Mouse (Mus musculus): ENCODE data around the gene Lysmd4. TPM values are rescaled to one million over a fixed set of nuclear protein-coding genes. Genes with fewer than 3 reads are reported as not detected.

Lysmd4 gene
- polyA plus RNA-seq, 1 experiment from 2014 or later: 12.7 TPM

DNA sequence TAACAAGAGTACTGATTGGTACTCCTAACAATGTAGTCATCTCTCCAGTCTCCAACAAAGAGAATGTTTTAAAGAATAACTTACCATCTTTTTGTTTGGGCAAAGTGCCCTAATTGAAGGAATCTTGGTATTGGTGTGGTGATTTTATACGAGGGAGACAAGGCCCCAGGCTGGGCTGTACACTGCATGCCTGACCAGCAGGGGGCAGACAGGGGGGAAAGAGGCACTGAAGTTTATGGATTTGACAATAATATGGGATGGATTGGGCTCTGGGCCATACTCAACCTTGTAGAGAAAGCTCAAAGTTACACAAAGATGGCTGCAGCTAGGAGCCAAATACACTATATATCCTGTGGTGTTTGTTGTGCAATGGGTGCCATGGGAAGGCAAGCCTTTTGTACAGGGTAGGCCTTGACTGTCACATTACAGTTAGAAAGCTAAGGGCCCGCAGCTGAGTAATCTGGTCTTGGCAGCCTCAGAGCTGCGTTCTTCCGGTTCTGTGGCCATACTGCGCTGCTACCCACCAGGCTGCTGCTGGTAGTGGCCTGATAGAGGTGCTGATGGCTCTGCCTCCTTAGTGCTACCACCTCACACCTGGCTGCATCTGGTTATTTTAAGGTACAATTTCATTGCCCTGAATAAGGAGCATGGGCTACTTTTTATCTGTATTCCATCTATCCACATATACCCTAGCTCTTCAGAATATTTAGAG, 6.7 kb downstream of the Lysmd4 start:
- Histone ChIP-seq H3K9me3 (ENCODE audit: control insufficient read depth, low read length) (no peaks in the 10 kb centered on the region), H3K4me1 (ENCODE audit: control insufficient read depth, insufficient read depth, low read length) (no peaks in the 10 kb centered on the region), H3K9ac (ENCODE audit: low read depth, low read length) (no peak overlapping the region), H3K27ac (ENCODE audit: low read depth, low read length) (no peak overlapping the region), H3K4me3 (ENCODE audit: low read length) (no peak overlapping the region), H3K36me3 (ENCODE audit: control insufficient read depth, insufficient read depth, low read length) (peaks cover 25% of the 10 kb centered on the region), H3K27me3 (ENCODE audit: control insufficient read depth, insufficient read depth, low read length) (no peaks in the 10 kb centered on the region), H3K4me2 (replicated peaks; ENCODE audit: low read depth, low read length) (no peak overlapping the region)
- ATAC-seq (ENCODE audit: low FRiP score, low TSS enrichment): no peak
- 86% methylated on average over 5 of the region's 5 CpGs for WGBS

DNA sequence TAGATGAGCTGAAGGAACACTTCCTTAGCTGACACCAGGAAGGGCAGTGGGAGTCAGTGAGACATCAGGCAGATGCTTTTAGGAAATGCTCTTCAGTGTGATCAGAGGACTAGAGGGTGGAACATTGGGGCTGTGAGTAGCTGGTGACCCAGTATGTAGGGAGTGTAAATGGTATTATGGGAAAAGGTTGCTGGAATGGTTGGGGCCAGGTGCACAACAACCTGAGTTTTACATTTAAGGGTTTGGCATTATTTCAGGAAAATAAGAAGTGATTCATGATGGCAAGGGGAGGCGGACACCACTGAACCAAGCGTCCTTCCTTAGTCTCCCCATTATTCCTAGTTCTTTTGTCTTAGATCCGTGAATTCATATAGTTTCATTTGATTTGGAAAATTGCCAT, 7.4 kb downstream of the Lysmd4 start:
- H3K27me3 ChIP-seq (ENCODE audit: control insufficient read depth, insufficient read depth, low read length): no peaks in the 10 kb centered on the region
- no peak for ATAC-seq (ENCODE audit: low FRiP score, low TSS enrichment)
- H3K9ac ChIP-seq (ENCODE audit: low read depth, low read length): no peak overlapping the region
- H3K4me1 ChIP-seq (ENCODE audit: control insufficient read depth, insufficient read depth, low read length): no peaks in the 10 kb centered on the region
- H3K4me2 ChIP-seq (replicated peaks; ENCODE audit: low read depth, low read length): no peak overlapping the region
- H3K27ac ChIP-seq (ENCODE audit: low read depth, low read length): no peak overlapping the region
- WGBS: 81% methylated on average over 3 of the region's 3 CpGs
- H3K4me3 ChIP-seq (ENCODE audit: low read length): no peak overlapping the region
- no peaks in the 10 kb centered on the region for H3K9me3 ChIP-seq (ENCODE audit: control insufficient read depth, low read length)
- H3K36me3 ChIP-seq (ENCODE audit: control insufficient read depth, insufficient read depth, low read length): peaks cover 31% of the 10 kb centered on the region

DNA sequence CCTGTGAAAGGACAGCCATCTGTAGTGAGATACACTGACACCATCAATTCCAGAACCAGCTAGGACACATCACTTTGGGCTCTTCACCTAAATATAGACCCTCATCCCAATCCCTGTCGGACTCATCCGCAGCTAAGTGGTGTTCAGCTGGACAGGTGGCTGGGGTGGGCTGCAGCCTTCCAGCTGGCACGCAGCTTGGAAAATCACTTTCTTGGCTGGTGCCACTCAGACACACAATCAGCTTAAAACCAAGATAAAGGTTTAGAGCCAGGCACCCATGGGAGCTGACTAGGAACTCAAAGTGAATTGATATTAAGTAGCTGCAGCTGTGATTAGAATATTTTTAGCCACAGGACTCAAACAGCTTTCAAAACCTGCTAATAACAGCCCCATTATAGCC, 7.9 kb downstream of the Lysmd4 start:
- Histone ChIP-seq H3K27ac (ENCODE audit: low read depth, low read length) (no peak overlapping the region), H3K36me3 (ENCODE audit: control insufficient read depth, insufficient read depth, low read length) (peaks cover 36% of the 10 kb centered on the region), H3K4me2 (replicated peaks; ENCODE audit: low read depth, low read length) (no peak overlapping the region), H3K4me3 (ENCODE audit: low read length) (no peak overlapping the region), H3K27me3 (ENCODE audit: control insufficient read depth, insufficient read depth, low read length) (no peaks in the 10 kb centered on the region), H3K9me3 (ENCODE audit: control insufficient read depth, low read length) (no peaks in the 10 kb centered on the region), H3K9ac (ENCODE audit: low read depth, low read length) (no peak overlapping the region), H3K4me1 (ENCODE audit: control insufficient read depth, insufficient read depth, low read length) (no peaks in the 10 kb centered on the region)
- ATAC-seq (ENCODE audit: low FRiP score, low TSS enrichment): no peak
- WGBS: 94% methylated on average over 3 of the region's 3 CpGs

DNA sequence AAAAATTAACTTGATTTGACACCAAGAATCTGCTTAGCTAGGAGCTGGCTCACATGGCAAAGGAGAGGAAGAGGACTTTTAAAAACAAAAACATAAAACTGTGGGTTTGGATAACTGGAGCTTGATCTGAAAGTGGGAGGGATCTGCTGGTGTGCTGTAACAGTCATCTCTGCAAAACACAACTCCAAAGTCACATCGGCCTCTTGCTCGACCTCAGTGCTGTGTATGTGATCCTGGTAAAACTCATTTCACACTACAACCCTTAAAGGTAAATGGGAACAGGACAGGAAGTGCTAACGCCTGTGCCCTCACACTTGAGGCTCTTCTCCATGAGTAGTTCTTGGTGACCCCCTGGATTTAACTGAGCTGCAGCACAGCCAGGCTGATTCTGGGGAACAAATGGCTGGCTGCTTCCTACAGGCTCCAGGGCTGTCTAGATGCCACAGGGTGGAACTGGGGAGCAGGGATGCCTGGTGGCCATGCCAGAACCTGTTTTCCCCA, 8.3 kb downstream of the Lysmd4 start:
- Histone ChIP-seq H3K9ac (ENCODE audit: low read depth, low read length) (no peak overlapping the region), H3K4me1 (ENCODE audit: control insufficient read depth, insufficient read depth, low read length) (no peaks in the 10 kb centered on the region), H3K36me3 (ENCODE audit: control insufficient read depth, insufficient read depth, low read length) (peaks cover 41% of the 10 kb centered on the region), H3K27ac (ENCODE audit: low read depth, low read length) (no peak overlapping the region), H3K4me2 (replicated peaks; ENCODE audit: low read depth, low read length) (no peak overlapping the region), H3K4me3 (ENCODE audit: low read length) (no peak overlapping the region), H3K27me3 (ENCODE audit: control insufficient read depth, insufficient read depth, low read length) (no peaks in the 10 kb centered on the region), H3K9me3 (ENCODE audit: control insufficient read depth, low read length) (no peaks in the 10 kb centered on the region)
- ATAC-seq (ENCODE audit: low FRiP score, low TSS enrichment): no peak
- WGBS: 72% methylated on average over 3 of the region's 3 CpGs

DNA sequence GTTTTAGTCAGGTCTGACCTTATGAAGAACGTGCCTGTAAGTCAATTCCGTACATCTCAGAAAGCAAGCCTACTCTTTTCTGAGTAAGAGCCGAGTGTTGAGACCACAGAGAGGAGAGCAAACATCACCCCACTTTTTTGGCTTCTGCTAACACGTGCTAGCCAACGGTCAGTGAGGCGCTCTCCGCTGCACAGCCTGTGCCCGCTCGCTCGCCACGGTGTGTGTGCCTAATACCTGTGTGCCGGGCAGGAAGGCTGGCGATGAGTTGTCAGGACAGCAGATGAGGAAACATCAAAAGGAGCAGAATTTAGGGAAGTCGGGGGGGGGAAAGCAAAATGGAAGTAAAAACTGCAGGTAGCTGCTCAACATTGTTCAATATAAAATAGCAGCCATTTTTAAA, 10.2 kb downstream of the Lysmd4 start:
- 92% methylated on average over 14 of the region's 14 CpGs for WGBS
- H3K4me3 ChIP-seq (ENCODE audit: low read length): no peak overlapping the region
- peaks cover 48% of the 10 kb centered on the region for H3K36me3 ChIP-seq (ENCODE audit: control insufficient read depth, insufficient read depth, low read length)
- no peak overlapping the region for H3K27ac ChIP-seq (ENCODE audit: low read depth, low read length)
- H3K9me3 ChIP-seq (ENCODE audit: control insufficient read depth, low read length): no peaks in the 10 kb centered on the region
- H3K9ac ChIP-seq (ENCODE audit: low read depth, low read length): no peak overlapping the region
- H3K27me3 ChIP-seq (ENCODE audit: control insufficient read depth, insufficient read depth, low read length): no peaks in the 10 kb centered on the region
- no peak overlapping the region for H3K4me2 ChIP-seq (replicated peaks; ENCODE audit: low read depth, low read length)
- H3K4me1 ChIP-seq (ENCODE audit: control insufficient read depth, insufficient read depth, low read length): no peaks in the 10 kb centered on the region
- no peak for ATAC-seq (ENCODE audit: low FRiP score, low TSS enrichment)

DNA sequence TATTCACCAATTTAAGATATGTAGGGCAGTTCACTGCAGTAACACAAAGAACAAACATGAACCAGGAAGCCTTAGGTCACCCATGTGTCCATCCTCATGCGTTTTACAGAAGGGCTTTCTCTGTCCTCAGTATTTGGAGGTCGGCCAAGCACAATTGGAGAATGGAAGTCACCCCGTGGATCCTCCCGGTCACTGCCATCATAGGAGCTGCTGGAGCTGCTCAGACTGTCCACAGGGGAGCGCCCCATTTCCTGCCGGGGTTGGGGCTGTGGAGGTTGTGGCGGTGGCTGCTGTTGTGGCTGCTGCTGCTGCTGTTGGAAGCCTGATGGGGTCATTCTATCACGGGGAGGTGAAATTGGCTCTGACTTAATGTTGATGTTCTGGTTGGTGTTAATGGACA, 12.5 kb downstream of the Lysmd4 start:
- H3K4me2 ChIP-seq (replicated peaks; ENCODE audit: low read depth, low read length): no peak overlapping the region
- H3K9ac ChIP-seq (ENCODE audit: low read depth, low read length): no peak overlapping the region
- H3K36me3 ChIP-seq (ENCODE audit: control insufficient read depth, insufficient read depth, low read length): peaks cover 55% of the 10 kb centered on the region
- ATAC-seq (ENCODE audit: low FRiP score, low TSS enrichment): no peak
- H3K27me3 ChIP-seq (ENCODE audit: control insufficient read depth, insufficient read depth, low read length): no peaks in the 10 kb centered on the region
- H3K9me3 ChIP-seq (ENCODE audit: control insufficient read depth, low read length): no peaks in the 10 kb centered on the region
- H3K4me1 ChIP-seq (ENCODE audit: control insufficient read depth, insufficient read depth, low read length): no peaks in the 10 kb centered on the region
- no peak overlapping the region for H3K4me3 ChIP-seq (ENCODE audit: low read length)
- no peak overlapping the region for H3K27ac ChIP-seq (ENCODE audit: low read depth, low read length)
- WGBS: 61% methylated on average over 8 of the region's 8 CpGs

DNA sequence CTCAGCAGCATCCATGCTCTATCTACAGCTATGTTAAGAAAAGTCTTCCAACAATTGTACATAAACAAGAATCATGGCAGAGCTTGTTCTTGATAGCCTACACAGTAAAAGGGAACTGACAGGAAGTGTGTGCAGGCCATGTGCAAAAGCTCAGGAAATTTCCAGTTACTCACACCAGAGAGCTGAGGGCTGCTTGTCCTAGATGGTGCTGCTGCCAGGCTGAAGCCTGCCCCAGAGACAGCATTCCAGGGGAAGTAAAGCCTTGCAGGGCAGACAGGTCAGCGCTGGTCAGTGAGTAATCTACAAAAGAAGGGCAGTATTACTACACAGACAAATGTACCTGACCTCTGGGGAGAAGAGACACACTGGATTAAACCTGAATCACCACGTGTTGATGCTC, 14.0 kb downstream of the Lysmd4 start:
- no peaks in the 10 kb centered on the region for H3K9me3 ChIP-seq (ENCODE audit: control insufficient read depth, low read length)
- H3K4me3 ChIP-seq (ENCODE audit: low read length): no peak overlapping the region
- no peaks in the 10 kb centered on the region for H3K4me1 ChIP-seq (ENCODE audit: control insufficient read depth, insufficient read depth, low read length)
- H3K9ac ChIP-seq (ENCODE audit: low read depth, low read length): no peak overlapping the region
- no peak overlapping the region for H3K27ac ChIP-seq (ENCODE audit: low read depth, low read length)
- peaks cover 60% of the 10 kb centered on the region for H3K36me3 ChIP-seq (ENCODE audit: control insufficient read depth, insufficient read depth, low read length)
- WGBS: 90% methylated on average over 2 of the region's 2 CpGs
- no peak for ATAC-seq (ENCODE audit: low FRiP score, low TSS enrichment)
- no peaks in the 10 kb centered on the region for H3K27me3 ChIP-seq (ENCODE audit: control insufficient read depth, insufficient read depth, low read length)
- no peak overlapping the region for H3K4me2 ChIP-seq (replicated peaks; ENCODE audit: low read depth, low read length)

DNA sequence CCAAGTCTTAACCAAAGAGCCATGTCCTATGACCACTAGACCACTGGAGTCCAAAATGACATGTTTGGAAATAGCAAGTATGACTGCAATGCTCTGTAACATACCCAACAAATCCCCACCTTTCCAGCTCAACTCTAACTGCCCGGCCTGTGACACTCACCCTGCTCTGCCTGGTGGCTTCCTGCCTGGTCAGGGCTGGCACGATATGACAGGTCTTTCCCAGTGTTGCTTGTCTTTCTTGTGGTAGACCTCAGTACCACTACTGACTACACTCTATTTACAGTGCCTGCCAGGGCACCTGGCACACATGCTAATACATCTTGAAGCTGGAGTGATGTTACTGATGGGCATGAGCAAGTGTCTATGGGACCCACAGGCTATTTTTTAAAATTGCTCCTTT, 15.4 kb downstream of the Lysmd4 start:
- no peak overlapping the region for H3K27ac ChIP-seq (ENCODE audit: low read depth, low read length)
- no peak overlapping the region for H3K9ac ChIP-seq (ENCODE audit: low read depth, low read length)
- H3K27me3 ChIP-seq (ENCODE audit: control insufficient read depth, insufficient read depth, low read length): no peaks in the 10 kb centered on the region
- ATAC-seq (ENCODE audit: low FRiP score, low TSS enrichment): no peak
- H3K4me1 ChIP-seq (ENCODE audit: control insufficient read depth, insufficient read depth, low read length): no peaks in the 10 kb centered on the region
- H3K36me3 ChIP-seq (ENCODE audit: control insufficient read depth, insufficient read depth, low read length): peaks cover 50% of the 10 kb centered on the region
- no peaks in the 10 kb centered on the region for H3K9me3 ChIP-seq (ENCODE audit: control insufficient read depth, low read length)
- H3K4me3 ChIP-seq (ENCODE audit: low read length): no peak overlapping the region
- 94% methylated on average over 2 of the region's 2 CpGs for WGBS
- H3K4me2 ChIP-seq (replicated peaks; ENCODE audit: low read depth, low read length): no peak overlapping the region

DNA sequence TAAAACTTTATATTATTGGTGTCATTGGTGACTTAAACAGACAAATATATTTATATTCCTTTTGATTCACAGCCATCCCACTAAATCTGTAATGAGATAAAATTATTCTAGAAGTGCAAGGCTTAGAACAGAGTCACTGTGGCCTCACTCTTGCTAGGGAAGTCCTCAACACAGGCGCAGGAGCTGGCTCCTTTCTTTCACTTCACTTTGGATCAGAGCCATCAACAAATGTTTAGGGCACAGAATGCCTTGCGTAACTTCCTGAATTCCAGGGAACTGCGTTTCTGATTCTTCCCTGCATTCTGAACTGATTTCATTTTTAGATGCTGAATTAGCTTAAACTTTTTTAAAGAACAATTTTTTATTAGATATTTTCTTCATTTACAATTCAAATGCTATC, 19.6 kb downstream of the Lysmd4 start:
- no peaks in the 10 kb centered on the region for H3K4me1 ChIP-seq (ENCODE audit: control insufficient read depth, insufficient read depth, low read length)
- no peak overlapping the region for H3K4me2 ChIP-seq (replicated peaks; ENCODE audit: low read depth, low read length)

More for the DNA sequence above, 19.6 kb downstream of the Lysmd4 start:
- no peak for ATAC-seq (ENCODE audit: low FRiP score, low TSS enrichment)
- Histone ChIP-seq H3K9me3 (ENCODE audit: control insufficient read depth, low read length) (no peaks in the 10 kb centered on the region), H3K27me3 (ENCODE audit: control insufficient read depth, insufficient read depth, low read length) (no peaks in the 10 kb centered on the region), H3K36me3 (ENCODE audit: control insufficient read depth, insufficient read depth, low read length) (peaks cover 18% of the 10 kb centered on the region), H3K9ac (ENCODE audit: low read depth, low read length) (no peak overlapping the region), H3K4me3 (ENCODE audit: low read length) (no peak overlapping the region), H3K27ac (ENCODE audit: low read depth, low read length) (no peak overlapping the region)
- 77% methylated on average over 3 of the region's 3 CpGs for WGBS

All from kidney, embryonic 14.5 days (tissue).